Mouse (Mus musculus): ENCODE data around the gene Zfp512b.

Gene Zfp512b

DNA sequence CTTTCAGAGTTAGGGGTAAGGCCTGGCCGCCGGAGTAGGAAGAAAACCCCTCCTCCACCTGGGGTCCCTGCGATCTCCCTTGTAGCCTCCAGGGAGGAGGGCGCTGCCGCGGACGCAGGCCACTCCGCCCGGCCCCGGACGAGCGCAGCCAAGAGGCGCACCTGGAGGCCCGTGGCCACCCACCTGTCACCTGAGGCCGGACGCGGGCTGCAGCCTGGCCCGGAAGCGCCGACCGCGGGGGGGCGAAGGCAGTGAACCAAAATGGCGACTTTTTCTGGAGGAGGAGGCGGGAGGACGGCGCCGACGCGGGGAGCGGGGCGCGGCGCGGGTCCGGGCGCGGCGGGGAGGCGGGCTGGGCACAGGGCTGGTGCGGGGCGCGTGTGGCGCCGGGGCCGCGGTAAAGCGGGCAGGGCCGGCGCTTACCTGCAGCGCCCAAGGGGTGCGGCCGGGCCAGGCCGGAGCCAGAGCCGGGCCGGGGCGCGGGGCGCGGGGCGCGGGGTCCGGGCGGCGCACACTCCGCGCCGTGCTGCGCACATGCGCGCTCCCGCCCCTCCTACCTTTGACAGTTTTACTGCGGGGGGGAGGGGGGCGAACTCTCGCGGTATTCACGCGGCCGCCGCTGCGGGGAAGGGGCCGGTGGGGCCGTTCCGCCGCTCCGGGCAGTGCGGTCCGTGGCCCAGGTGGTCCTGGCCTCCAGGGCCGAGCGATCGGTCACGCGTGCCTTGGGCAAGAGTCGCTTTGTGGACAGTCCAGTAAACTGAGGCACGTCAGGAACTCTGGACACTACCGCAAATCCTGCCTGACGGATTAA lies at the start of gene Zfp512b:
Gene Zfp512b, minus strand, starts transcription at position 573 of the 811 bp plus-strand sequence.
- DNase-seq (ENCODE audit: low read depth, low spot score): peak; percentile 67

DNA sequence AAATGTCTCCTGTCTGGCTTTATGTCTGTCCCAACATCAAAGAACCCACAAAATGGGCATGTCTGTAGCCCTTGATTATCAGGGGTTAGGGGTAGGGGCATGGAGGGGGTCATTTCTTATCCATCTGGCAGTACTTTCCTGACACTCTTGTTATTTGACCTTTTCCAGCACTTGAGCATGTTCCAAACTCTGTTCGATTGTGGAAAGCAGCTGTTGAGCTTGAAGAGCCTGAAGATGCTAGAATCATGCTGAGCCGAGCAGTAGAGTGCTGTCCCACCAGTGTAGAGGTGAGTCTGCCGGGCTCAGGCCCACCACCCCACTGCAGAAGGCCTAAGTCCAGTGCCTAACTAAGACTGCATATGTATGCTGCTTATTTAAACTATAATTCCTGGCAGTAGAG lies 43.3 kb upstream of the Zfp512b start:
- no peak for DNase-seq (ENCODE audit: low read depth, low spot score)

DNA sequence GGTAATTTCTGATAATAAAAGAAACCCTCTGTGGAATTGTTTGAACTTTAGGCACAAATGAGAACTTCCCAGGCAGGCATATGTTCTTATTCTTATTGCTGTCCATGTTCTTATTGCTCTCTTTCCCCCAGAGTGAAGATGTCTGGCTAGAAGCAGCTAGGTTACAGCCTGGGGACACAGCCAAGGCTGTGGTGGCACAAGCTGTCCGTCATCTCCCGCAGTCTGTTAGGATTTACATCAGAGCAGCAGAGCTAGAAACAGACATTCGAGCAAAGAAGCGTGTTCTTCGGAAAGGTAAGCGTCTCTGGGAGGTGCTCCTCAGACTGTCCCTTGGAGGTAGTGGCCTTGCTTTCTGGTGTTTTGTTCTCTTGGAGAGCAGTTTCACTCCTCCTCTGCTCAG lies 40.0 kb upstream of the Zfp512b start:
- DNase-seq (ENCODE audit: low read depth, low spot score): no peak

GRCm38 (mm10) chr2:181628471-181628870 lies 35.9 kb upstream of the Zfp512b start:
- no peak for DNase-seq (ENCODE audit: low read depth, low spot score)

- DNase-seq (ENCODE audit: low read depth, low spot score): no peak
Observed at GRCm38 (mm10) chr2:181623401-181623800, 30.8 kb upstream of the Zfp512b start.

- DNase-seq (ENCODE audit: low read depth, low spot score): no peak
Observed at GRCm38 (mm10) chr2:181618761-181619495, 26.3 kb upstream of the Zfp512b start.

DNA sequence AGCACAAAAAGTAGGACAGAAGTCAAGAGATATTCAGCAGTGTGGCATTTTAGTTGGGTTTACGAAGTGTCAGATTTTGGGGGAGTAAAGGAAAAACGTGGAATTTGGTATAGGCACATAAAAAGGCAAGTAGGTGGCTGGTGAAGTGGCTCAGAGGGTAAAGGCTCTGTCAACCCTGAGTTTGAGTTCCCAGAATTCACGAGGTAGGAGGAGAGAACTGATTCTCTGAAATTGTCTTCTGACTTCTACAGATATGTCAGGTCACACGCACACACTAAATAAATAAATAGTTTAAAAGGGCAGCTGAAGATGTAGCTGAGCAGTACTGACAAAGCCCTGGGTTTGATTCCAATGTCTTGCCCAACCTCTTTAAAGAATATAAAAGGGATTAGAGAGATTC lies 9.8 kb upstream of the Zfp512b start:
- DNase-seq (ENCODE audit: low read depth, low spot score): no peak

DNA sequence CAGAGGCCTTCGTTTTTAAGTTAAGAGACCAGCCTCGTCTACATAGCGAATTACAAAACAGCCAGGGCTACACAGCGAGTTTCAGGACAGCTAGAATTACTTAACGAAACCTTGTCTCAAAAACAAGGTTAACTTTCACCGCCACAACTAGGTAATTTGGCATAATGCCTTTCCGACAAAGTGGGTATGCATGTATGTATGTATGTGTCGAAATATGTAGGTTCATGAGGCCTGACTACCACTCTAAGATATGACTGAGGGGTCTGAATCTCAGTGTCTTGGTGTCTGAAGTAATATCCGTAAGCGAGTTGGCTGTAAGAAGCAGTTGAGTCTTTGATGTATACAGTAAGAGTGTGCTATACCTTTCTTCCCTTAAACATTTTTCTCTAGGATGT lies 9.1 kb upstream of the Zfp512b start:
- DNase-seq (ENCODE audit: low read depth, low spot score): no peak

DNA sequence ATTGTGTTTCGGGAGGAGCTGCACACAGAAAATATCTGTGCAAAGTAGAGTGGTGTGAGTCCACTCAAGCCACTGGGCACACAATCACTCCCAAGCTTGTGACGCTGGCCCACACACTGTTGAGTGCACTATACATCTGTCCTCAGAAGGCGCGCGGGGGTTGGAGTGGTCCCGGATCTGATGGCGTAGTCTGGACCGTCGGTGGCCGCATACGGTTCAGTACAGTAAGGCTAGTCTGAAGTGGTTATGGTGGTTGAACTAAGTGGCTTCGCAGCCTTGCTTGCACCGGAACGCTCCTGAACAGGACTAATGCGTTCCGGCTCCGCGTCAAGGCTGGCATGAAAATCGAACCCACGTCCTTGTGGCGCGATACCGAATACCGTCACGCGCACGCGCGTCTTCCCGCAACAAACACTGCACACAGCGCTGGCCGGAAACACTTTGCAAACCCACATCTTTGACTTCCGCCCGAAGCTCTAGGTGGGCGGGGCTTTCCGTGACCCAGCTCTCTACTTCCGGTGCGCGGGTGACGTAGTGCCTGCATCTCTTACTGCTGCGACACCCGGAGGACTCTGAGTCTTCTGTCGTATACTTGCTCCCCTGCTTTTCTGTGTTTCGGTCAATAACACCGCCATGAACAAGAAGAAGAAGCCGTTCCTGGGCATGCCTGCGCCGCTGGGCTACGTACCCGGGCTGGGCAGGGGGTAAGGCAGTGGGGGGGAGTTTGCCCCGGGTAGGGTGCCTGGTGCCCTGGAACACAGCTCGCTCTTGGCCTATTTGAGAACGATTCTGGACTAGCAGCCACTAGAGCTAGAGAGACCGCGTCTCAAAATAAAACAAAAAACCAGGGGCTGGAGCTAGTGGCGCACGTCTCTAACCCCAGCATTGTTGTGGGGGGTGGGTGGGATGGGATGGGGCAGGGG lies 8.5 kb upstream of the Zfp512b start:
- peak; percentile 94 for DNase-seq (ENCODE audit: low read depth, low spot score)

DNA sequence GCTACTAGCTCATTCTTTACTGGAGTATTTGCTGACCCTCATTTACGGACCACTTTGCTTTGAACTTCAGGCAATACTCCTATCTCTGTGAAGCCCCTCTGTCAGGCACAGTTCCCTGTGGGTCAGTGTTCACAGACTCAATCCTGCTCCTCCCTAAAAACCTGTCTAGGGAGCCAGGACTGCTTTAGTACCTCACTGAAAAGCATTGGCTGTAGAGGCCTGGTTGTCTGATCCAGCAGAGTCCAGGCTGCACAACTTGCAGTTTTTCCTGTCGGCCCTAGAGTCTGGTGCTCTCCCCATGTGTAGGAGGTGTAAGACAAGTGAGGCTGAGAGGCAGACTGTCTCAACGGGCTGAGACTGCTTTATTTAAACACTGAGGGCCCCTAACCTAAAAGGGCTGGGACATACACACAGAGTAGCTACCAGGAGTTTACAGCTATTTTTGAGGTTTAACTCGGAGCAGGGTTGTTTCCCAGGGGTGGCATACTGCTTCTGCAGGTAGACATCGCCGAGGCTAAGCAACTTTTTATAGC lies 7.7 kb upstream of the Zfp512b start:
- no peak for DNase-seq (ENCODE audit: low read depth, low spot score)

DNA sequence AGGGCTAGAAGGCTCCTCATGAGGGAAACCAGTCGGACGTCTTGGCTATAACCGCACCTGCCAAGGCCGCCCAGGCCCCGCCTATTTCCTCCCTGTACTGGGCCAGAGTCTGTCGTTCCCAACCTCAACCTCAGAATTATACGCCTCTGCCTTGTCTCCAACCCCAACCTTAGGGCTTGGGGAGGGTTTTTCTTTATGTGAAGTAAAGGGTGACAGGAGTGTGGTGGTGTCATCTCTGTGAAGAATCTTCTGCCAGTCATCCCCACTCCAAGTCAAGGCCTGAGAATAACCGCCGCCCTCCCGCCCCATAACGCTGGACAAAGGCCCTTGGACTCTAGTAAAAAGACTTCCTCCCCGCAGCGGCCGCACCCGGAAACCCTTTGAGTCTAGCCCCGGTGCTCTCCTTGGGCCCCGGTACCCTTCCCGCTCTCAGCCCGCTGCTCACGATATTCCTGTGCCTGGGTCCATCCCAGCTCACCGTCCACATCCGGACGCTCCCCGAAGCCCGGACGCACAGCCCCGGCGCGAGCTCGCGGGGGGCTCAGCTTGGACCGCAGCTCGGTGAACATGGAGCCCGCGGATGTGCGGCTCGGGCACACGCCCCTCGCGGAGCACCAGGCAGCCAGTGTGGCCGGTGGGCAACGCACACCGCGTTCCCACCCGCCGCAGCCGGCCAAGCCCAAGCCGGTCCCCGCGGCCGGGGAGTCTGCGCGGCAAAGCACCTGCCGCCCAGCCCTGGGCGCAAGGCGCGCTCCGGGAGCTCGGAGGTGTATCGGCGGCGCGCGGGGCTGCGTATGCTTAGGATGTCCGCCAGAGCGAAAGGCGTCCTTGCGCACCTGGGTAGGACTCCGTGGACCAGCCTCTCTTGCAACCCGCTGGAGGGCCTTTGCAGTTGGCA lies 6.1 kb upstream of the Zfp512b start, which contains the start of gene Samd10:
Gene Samd10, minus strand, starts transcription at position 759 of the 898 bp plus-strand sequence.
- no peak for DNase-seq (ENCODE audit: low read depth, low spot score)

DNA sequence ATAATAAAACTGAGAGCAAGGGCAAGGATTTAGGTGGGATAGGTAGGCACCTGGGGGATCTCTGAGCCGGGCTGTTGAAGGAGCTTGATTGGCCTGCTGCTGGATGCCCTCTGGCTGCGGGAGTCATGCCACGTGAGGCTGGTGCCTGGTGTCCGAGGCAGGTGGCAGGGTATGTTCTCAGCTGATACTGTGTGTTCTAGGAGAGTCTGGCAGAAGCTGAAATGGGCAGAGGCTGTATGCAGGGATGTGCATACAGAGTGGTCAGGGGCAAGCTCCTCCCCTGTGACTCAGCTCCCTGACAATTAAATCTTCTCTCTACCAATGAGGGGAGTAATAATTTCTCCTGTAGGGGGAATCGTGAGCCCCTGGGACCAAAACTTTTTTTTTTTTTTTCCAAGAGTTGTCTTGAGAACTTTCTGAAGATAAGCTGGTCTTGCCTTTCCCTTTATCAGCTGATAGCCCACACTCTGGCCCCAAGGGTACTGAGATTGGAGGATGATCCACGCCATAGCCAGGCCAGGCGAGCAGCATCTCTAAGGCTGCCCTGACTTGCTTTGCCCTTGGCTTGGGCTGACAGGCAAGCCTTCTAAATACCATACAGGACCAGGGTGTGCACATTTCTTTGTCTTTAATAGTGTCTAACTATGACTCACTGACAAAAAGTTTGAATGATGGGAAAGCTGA lies 4.9 kb upstream of the Zfp512b start:
- no peak for DNase-seq (ENCODE audit: low read depth, low spot score)

- no peak for DNase-seq (ENCODE audit: low read depth, low spot score)
Observed at GRCm38 (mm10) chr2:181596221-181596960, 3.8 kb upstream of the Zfp512b start.

DNA sequence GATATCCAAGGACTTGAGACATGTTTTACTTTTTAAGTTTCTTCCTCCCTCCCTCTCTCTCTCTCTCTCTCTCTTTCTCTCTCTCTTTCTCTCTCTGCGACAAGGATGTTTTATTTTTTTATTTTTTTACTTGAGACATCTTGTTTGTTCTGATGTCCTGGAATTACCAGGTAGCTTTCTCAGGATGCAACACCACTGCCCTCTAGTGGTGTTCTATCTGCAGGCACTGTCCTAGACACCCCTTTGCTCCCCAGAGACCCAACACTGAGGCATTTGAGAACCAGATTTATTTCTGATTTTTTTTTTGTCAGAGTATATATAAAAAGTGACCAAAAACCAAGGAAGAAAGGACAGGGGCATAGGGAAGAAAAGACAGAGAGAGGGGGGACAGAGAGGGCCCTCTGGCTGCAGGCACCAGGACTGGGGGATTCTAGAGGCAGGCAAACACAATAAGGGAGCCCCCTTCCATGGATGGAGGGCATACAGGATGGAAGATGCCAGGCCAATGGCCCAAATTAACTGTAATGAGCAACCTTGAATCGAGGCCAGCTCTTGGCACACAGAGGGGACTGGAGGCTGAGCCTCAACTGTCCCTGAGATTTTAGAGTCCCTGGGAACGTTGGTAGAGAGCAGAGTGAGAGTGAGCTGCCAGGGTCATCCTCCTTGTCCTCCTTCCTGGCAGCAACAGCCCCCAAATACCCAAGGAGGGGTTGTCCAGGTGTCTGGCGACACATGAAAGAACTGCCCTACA lies 2.5 kb upstream of the Zfp512b start:
- no peak for DNase-seq (ENCODE audit: low read depth, low spot score)

DNA sequence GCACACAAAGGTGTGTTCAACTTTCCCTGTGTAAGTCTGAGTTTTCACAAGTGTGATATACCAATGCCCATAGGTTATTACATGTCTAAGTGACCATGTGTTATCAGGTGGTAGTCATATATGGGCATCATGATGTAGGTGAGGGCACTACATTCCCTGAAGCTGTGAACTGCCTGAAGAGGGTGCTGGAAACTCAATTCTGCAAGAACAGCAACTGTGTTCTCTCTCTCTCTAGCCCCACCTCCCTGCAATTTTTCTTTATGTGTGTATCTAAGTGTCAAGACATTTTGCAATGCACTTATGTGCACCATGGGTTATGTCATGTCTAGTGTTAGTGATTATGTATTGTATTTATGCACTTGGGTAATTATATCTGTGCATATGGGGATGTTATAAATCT lies 1.3 kb upstream of the Zfp512b start:
- no peak for DNase-seq (ENCODE audit: low read depth, low spot score)

DNA sequence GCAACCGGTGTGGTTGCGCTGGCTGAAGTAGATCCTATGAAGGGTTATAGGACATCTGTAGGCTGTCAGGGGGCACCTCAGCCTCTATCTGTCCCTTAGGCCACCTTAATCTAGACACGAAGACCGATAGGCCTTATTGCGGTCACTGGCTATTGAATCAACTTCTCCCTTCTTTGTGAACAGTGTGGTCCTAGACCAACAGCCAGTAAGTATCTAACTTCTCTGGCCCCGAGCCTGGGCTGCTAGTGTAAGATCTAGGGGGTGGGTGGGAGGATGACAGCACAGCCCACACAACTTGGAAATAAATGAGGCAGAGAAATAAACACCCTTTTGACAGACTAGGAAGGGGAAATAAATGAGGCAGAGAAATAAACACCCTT lies 429 bp upstream of the Zfp512b start:
- DNase-seq (ENCODE audit: low read depth, low spot score): no peak

DNA sequence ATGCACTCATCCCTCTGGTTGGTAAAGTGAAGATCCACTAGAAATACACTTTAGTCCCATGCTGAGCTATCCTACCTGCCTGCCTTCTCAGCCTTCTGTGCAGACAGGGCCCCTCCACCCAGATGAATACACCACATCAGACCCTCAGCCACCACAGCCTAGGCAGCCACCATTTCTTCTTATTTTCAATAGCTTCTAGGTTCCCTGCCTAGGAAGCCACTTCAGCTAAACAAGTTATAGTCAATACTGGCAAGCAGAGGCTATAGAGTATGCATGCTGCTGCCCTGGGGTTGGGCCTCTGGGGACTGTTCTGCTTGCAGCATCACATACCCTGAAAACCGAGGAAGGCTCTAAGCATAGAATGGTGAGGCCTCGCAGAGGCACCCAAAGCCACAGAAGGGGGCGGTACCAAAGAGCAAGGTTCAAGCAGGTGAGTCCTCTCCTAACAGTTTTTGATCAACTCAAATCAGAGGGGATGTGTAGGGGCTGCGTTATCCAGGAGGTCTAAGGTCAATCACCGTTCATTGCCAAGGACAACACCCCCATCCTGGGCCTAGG lies 996 bp downstream of the Zfp512b start, which contains the start of gene Prpf6:
Gene Prpf6, plus strand, starts transcription at position 341 of the 558 bp plus-strand sequence.
- DNase-seq (ENCODE audit: low read depth, low spot score): no peak

DNA sequence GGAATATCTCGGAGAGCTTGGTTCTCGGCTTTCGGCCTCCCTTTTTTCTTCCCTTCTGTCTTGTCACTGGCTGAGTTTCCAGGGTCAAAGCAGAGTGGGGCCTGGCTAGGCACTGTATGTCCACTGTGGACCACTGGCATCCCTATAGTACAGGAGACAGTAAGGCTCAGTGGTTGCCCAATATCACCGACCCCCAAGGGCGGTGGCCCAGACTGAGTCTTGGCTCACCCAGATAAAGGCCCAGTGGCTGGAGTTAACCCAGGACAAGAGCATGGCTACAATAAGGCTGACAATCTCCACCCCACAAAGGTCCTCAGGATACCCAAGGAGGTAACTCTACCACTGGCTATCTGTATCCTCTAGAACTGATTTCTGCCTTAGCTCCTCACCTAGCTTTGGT lies 2.1 kb downstream of the Zfp512b start:
- DNase-seq (ENCODE audit: low read depth, low spot score): no peak
